Mouse (Mus musculus): ENCODE measurements around the gene Slc7a14. TPM values are rescaled to one million over a fixed set of nuclear protein-coding genes. Genes with fewer than 3 reads are reported as not detected.

Gene Slc7a14
- polyA plus RNA-seq, 1 experiment from 2014 or later, result 4.1 TPM

DNA sequence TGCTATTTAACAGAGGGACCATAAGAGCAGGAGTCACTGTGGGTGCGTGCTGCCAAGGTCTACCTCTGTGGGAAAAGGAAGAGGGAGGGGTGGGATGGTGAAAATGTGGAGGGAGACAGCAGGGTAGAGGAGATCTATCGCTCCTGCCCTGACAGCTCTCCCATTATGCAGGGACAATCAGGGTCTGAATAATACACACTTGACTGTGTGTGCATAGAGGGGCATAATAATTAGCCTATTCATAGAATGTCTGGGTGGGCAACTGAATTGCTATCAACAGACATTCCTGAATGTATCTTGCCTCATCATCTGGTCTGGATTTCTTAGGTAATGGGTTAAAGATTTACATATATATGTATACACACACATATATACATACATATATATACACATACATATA lies 81.7 kb downstream of the Slc7a14 start:
- WGBS, result 24% methylated on average over 2 of the region's 2 CpGs
- Histone ChIP-seq H3K9me3 (no peaks in the 10 kb centered on the region), H3K4me1 (replicated peaks) (no peaks in the 10 kb centered on the region), H3K4me2 (no peak overlapping the region), H3K9ac (no peak overlapping the region), H3K4me3 (no peak overlapping the region), H3K36me3 (peaks cover 31% of the 10 kb centered on the region), H3K27ac (replicated peaks) (no peak overlapping the region), H3K27me3 (no peaks in the 10 kb centered on the region)
- no peak for ATAC-seq (ENCODE audit: low read depth)

DNA sequence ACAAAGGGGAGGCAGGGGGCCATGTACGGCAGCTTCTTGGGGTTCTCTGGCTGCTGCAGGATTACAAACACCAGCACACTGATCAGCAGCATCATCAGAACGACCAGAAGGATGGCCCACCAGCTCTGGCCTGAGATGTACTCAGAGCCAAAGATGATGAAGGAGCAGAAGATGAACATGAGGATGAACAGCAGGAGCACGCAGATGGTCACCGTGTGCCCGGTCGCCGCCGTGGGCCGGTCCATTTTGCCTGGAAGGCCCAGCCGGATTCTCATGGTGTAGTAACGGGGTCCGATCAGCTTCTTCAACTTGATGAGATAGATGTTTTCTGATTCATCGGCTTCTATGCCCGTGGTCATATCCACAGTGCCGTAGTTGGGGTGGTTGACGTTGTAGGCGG lies 86.6 kb downstream of the Slc7a14 start:
- no peaks in the 10 kb centered on the region for H3K9me3 ChIP-seq
- H3K27ac ChIP-seq (replicated peaks), result no peak overlapping the region
- peaks cover 30% of the 10 kb centered on the region for H3K36me3 ChIP-seq
- no peak for ATAC-seq (ENCODE audit: low read depth)
- 97% methylated on average over 17 of the region's 17 CpGs for WGBS
- no peak overlapping the region for H3K9ac ChIP-seq
- H3K4me3 ChIP-seq, result no peak overlapping the region
- H3K27me3 ChIP-seq, result no peaks in the 10 kb centered on the region
- H3K4me1 ChIP-seq (replicated peaks), result no peaks in the 10 kb centered on the region
- H3K4me2 ChIP-seq, result no peak overlapping the region

DNA sequence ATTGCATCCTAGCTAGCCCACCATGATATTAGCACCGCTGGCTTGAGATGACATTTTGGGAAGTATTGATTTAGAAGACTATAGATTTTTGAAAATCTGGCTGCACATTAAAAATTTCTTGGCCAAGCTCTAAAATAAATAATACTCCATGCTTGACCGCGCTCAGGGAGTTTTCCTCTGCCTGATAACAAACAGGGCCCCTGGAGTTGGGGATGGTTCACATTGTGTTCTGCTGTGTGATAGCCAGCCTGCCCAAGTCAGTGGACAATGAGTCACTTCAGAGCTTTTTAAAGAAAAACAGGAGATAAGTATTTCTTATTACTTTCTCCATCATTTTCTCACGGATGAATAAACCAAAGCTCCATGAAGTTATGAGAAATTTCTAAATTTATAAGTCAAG lies 90.1 kb downstream of the Slc7a14 start:
- H3K27me3 ChIP-seq, result no peaks in the 10 kb centered on the region
- H3K4me3 ChIP-seq, result no peak overlapping the region
- no peak overlapping the region for H3K27ac ChIP-seq (replicated peaks)
- H3K4me1 ChIP-seq (replicated peaks), result no peaks in the 10 kb centered on the region
- H3K4me2 ChIP-seq, result no peak overlapping the region
- no peaks in the 10 kb centered on the region for H3K9me3 ChIP-seq
- no peak overlapping the region for H3K9ac ChIP-seq
- H3K36me3 ChIP-seq, result peaks cover 15% of the 10 kb centered on the region
- ATAC-seq (ENCODE audit: low read depth), result no peak
- WGBS, result 93% methylated on average over 4 of the region's 4 CpGs

DNA sequence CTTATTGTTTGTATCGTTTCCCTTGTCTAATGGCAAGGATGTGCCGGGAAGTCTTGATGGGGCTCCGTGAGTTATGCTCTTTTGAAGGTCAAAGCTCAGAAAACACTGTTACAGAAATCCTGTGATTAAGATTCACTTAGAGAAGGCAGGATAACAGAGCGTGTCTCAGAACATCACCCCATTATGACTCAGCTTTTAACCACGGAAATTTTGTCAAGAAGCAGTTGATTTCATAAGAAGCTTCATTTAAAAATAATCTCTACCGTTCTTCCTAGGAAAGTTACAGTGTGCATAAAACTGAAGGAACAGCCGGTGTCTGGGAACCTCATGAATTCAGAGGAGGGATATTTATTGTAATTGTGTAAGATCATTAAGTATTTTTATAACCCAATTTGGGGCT lies 90.7 kb downstream of the Slc7a14 start:
- WGBS, result 83% methylated on average over 7 of the region's 7 CpGs
- H3K9me3 ChIP-seq, result no peaks in the 10 kb centered on the region
- ATAC-seq (ENCODE audit: low read depth), result no peak
- H3K27me3 ChIP-seq, result no peaks in the 10 kb centered on the region
- no peaks in the 10 kb centered on the region for H3K4me1 ChIP-seq (replicated peaks)
- no peak overlapping the region for H3K4me3 ChIP-seq
- H3K4me2 ChIP-seq, result no peak overlapping the region
- H3K36me3 ChIP-seq, result peaks cover 15% of the 10 kb centered on the region
- no peak overlapping the region for H3K9ac ChIP-seq
- no peak overlapping the region for H3K27ac ChIP-seq (replicated peaks)

DNA sequence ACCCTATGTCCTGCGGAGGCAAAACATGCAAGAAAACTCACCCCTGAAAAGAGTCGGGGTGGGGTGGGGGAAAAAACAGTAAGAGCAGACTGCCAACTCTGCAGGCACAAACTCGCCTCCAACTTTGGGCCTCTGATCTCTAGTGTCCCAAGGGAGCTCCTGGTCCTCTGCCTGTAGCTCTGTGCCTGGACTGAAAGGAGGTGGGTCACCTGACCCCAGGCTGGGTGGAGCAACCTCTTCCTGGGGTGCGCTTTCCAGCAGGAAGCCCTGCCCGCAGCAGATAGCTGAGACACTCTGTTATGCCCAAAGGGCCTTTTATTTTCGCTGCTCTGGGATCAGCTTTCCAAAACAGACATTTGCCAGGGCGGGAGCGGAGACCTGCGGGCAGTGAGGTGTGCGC lies 92.7 kb downstream of the Slc7a14 start:
- no peaks in the 10 kb centered on the region for H3K27me3 ChIP-seq
- H3K9ac ChIP-seq, result no peak overlapping the region
- H3K4me1 ChIP-seq (replicated peaks), result peaks cover 15% of the 10 kb centered on the region
- WGBS, result 76% methylated on average over 10 of the region's 10 CpGs
- H3K9me3 ChIP-seq, result no peaks in the 10 kb centered on the region
- H3K36me3 ChIP-seq, result no peaks in the 10 kb centered on the region
- no peak for ATAC-seq (ENCODE audit: low read depth)
- H3K27ac ChIP-seq (replicated peaks), result no peak overlapping the region
- H3K4me2 ChIP-seq, result no peak overlapping the region
- H3K4me3 ChIP-seq, result no peak overlapping the region

DNA sequence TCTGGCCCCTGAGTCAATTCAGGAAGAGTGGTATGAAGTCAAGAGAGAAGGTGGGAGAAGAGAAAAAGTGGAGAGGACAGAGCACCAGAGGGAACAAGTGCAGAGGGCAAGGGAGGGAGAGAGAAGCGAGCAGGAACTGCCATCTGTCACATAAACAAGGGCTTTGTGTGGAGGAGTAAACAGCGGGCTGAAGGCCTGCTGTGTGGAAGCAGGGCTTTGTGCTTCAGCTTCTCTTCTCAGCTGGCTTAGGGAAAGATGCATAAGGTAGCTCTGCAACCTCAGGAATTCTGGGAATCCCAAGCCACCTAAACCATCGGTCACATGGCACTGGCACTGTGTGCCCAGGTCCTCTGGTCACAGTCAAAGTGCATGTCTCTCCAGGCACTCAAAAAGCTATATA lies 96.4 kb downstream of the Slc7a14 start:
- H3K4me3 ChIP-seq, result no peak overlapping the region
- peaks cover 23% of the 10 kb centered on the region for H3K4me1 ChIP-seq (replicated peaks)
- H3K4me2 ChIP-seq, result no peak overlapping the region
- 14% methylated on average over 3 of the region's 3 CpGs for WGBS
- peak; percentile 52; the same call in 1 of the 2 replicates for ATAC-seq (ENCODE audit: low read depth)
- peak overlapping the region; percentile 49 for H3K27ac ChIP-seq (replicated peaks)
- no peaks in the 10 kb centered on the region for H3K27me3 ChIP-seq
- H3K9me3 ChIP-seq, result no peaks in the 10 kb centered on the region
- H3K9ac ChIP-seq, result no peak overlapping the region
- H3K36me3 ChIP-seq, result no peaks in the 10 kb centered on the region

DNA sequence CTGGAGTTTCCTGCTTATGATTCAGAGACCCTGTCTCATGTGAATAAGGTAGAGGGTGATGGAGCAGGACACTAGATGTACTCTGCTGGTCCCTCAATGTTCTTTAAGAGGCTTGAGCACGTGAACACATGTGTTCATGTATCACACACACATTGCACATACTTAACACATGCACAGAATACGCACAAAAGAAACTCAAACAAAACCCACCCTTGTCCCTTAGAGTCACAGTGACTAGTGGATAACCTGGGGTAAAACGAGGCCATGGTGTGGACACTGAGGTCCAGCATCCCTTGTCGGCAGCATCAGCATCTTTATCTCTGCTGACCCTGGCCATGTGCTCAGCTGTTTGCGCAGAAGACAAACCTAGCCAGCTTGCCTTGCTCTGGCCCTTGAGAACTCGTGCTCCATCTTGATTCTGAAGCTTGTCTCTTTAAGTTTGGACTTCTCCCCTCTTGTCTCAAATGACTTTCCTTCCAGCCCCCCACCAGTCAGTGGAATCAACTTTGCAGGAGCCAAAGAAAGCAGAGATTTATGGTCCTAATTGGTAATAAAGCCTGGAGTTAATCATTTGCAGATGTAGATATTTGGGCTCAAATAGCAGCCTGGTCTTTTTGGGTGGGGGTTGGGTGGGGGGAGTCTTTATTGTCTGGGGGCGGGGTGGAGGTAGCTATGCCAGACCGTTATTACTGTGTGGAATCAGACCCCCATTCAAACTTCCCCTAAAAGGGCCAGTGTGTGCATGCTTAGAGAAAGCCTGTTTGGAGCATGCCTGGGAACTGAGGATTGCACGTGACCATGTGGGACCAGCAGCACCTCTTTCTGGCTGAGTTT lies 97.8 kb downstream of the Slc7a14 start:
- ATAC-seq (ENCODE audit: low read depth), result 0 out of 2 replicates have a peak, but pooled peaks have one; percentile 18
- WGBS, result 32% methylated on average over 9 of the region's 9 CpGs

DNA sequence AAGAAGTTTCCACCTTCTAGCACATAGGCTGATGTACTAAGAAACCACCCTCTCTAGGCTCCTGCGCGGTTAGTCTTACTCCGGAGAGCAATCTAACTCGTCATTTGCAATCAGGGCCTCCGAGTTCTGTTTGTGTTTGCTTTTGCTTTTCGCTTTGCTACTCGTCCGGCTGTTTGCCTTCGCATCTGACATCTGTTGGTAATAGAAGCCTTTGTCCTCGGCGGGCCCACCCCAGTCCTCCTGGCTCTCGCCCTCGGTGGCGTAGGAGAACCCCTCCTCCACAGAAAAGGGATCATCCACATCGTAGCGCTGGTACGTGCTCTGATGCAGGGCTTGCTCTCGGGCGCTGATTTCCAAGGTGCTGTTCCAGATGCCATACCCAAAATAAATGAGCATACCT lies 101.2 kb downstream of the Slc7a14 start:
- Histone ChIP-seq H3K4me3 (no peak overlapping the region), H3K27ac (replicated peaks) (no peak overlapping the region), H3K4me2 (peak overlapping the region; percentile 44), H3K9ac (peak overlapping the region; percentile 58; the same call in 1 of the 2 replicates), H3K36me3 (no peaks in the 10 kb centered on the region), H3K9me3 (no peaks in the 10 kb centered on the region), H3K27me3 (no peaks in the 10 kb centered on the region), H3K4me1 (replicated peaks) (peaks cover 28% of the 10 kb centered on the region)
- WGBS, result 6% methylated on average over 19 of the region's 19 CpGs
- ATAC-seq (ENCODE audit: low read depth), result no peak

More for the DNA sequence above, 97.8 kb downstream of the Slc7a14 start:
- H3K27ac ChIP-seq (replicated peaks), result no peak overlapping the region
- H3K4me1 ChIP-seq (replicated peaks), result peaks cover 28% of the 10 kb centered on the region
- no peak overlapping the region for H3K9ac ChIP-seq
- no peak overlapping the region for H3K4me3 ChIP-seq
- no peaks in the 10 kb centered on the region for H3K36me3 ChIP-seq
- H3K9me3 ChIP-seq, result no peaks in the 10 kb centered on the region
- no peaks in the 10 kb centered on the region for H3K27me3 ChIP-seq
- no peak overlapping the region for H3K4me2 ChIP-seq

DNA sequence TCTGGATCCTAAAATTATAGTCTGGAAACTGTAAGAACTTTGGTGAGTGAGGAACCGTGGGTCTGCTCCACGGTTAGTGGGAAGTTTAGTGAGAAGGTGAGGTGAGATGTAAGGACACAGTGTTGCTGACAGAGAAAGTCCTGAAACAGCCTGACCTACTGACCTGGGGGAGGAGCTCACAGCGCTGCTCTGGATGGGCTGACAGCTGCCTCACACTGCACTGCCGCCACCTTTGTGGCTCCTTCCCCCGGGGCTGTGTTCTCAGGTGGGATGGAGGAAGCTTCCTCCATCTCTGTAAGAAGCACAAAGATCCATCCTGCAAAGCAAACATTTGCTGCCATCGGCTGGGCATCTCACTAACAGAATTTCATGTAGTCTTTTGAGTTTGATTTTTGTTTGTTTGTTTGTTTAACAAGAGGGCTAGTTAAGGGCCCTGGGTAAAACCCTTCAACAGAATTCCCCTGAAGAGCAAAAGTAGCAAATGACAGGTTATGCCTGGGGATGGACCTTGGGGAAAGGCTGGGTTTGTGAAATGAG lies 101.7 kb downstream of the Slc7a14 start:
- no peaks in the 10 kb centered on the region for H3K36me3 ChIP-seq
- peaks cover 23% of the 10 kb centered on the region for H3K4me1 ChIP-seq (replicated peaks)
- H3K9me3 ChIP-seq, result no peaks in the 10 kb centered on the region
- ATAC-seq (ENCODE audit: low read depth), result no peak
- no peak overlapping the region for H3K4me3 ChIP-seq
- H3K27ac ChIP-seq (replicated peaks), result no peak overlapping the region
- H3K9ac ChIP-seq, result 0 out of 2 replicates have a peak overlapping the region, but pooled peaks have one; percentile 58
- no peaks in the 10 kb centered on the region for H3K27me3 ChIP-seq
- WGBS, result 17% methylated on average over 6 of the region's 6 CpGs
- H3K4me2 ChIP-seq, result peak overlapping the region; percentile 44; the same call in 1 of the 2 replicates

DNA sequence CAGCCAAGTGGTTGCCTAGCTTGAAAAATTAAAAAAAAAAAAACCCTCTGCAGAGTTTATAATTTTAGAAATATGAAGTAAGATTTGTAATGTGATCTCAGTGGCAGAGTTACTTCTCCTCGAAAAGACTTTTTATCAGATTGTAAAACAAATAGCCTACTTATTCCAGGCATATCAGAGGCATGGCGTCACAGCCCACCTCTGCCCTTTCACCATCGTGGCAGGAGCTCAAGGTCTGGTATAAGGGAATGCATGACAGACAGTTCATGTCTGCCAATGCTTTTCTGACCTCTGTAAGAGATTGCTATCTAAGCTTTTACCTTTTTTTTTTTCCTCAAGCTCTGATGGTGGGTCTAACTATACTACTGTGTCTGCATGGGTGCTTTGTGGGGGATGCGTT lies 102.1 kb downstream of the Slc7a14 start:
- WGBS, result 74% methylated on average over 4 of the region's 4 CpGs

DNA sequence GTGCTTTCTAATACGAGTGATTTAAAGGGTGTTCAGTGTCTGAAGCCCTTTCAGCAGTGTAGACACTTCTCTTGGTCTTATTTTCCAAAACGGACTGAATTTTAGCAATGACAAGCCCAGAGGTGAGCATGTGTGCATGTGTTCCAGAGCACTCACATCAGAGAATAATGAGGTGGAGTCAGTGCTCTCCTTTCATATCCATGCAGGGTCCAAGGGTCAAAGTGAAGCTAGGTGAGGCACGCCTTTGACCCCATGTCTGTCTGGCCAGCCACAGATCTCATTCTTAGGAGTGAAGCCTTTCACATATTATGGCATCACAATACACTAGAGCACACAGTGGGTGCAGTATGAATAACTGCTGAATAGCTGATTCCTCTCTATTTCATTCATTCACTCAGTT lies 105.0 kb downstream of the Slc7a14 start:
- no peak overlapping the region for H3K9ac ChIP-seq
- no peak overlapping the region for H3K4me3 ChIP-seq
- no peak overlapping the region for H3K4me2 ChIP-seq
- H3K27me3 ChIP-seq, result no peaks in the 10 kb centered on the region
- peaks cover 11% of the 10 kb centered on the region for H3K4me1 ChIP-seq (replicated peaks)
- no peak for ATAC-seq (ENCODE audit: low read depth)
- H3K9me3 ChIP-seq, result no peaks in the 10 kb centered on the region
- WGBS, result 84% methylated on average over 3 of the region's 3 CpGs
- H3K36me3 ChIP-seq, result no peaks in the 10 kb centered on the region
- no peak overlapping the region for H3K27ac ChIP-seq (replicated peaks)

More for the DNA sequence above, 102.1 kb downstream of the Slc7a14 start:
- no peak overlapping the region for H3K9ac ChIP-seq
- peaks cover 18% of the 10 kb centered on the region for H3K4me1 ChIP-seq (replicated peaks)
- no peaks in the 10 kb centered on the region for H3K36me3 ChIP-seq
- H3K4me2 ChIP-seq, result no peak overlapping the region
- no peak overlapping the region for H3K4me3 ChIP-seq
- H3K27ac ChIP-seq (replicated peaks), result no peak overlapping the region
- H3K27me3 ChIP-seq, result no peaks in the 10 kb centered on the region
- ATAC-seq (ENCODE audit: low read depth), result no peak
- H3K9me3 ChIP-seq, result no peaks in the 10 kb centered on the region

DNA sequence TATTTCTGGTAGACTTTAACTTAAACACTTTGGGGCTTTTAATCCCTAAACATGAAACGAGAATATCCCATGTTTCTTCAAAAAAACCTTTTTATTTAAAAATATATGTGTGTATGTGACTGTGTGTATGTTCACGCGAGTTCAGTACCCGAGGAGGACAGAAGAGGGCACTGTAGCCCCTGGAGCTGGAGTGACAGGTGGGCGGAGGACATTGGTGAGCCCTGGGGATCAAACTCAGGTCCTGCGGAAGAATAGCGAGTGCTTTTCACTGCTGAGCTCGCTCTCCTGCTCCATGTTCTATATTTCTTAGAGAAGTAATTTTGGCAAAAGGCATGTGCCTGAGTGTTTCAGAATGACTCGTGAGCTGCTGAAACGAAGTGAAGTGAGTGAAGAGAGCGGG lies 106.2 kb downstream of the Slc7a14 start:
- Histone ChIP-seq H3K4me3 (no peak overlapping the region), H3K9me3 (no peaks in the 10 kb centered on the region), H3K36me3 (no peaks in the 10 kb centered on the region), H3K27ac (replicated peaks) (no peak overlapping the region), H3K27me3 (no peaks in the 10 kb centered on the region), H3K9ac (no peak overlapping the region), H3K4me2 (no peak overlapping the region), H3K4me1 (replicated peaks) (peaks cover 6% of the 10 kb centered on the region)
- no peak for ATAC-seq (ENCODE audit: low read depth)
- 93% methylated on average over 11 of the region's 11 CpGs for WGBS

All from neural tube, embryonic 13.5 days (tissue).